Mouse (Mus musculus): ENCODE data around the gene Lrrc41.
A peak's percentile ranks its signal among the peaks of the same experiment; 100 is the strongest.

Gene Lrrc41

DNA sequence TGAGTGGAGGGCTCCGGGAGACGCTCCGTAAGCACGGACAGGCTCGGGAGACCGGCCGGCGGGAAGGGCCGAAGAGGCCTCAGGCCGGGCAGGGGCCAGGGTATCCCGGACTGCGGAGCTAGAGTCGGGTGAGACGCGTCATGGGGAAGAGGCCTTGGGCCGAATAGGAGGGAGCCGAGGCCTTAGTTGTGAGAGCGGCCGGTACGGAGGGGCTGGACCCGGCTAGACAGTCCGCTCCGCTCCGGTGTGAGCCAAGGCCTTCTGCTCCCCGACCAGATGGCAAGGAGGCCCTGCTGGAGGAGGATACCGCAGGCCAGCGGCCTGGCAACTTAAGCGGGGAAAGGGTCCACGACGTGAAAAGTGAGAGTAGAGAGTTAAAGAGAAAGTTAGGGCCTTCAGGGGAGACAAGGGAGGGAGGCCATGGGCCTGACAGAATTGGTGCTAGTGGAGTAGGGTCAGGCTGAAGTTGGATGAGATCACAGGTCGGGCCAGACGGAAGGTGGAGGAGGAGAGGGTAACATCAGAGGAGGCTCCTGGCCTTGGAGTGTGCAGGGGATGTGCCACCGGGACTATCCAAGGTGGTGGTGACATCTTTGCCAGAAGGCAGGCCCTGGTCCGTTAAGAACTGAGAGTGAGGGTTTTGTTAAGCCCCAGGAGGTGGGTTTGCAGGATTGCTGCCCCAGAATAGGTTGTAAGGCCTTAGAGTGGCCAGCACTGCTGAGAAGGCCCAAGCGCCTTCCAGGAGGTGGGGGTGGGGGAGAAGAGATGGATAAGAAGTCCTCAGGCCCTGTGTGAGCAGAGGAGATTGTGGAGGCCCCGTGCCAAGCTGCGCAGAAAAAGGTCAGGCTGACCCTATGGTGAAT is 1.5 kb downstream of the Lrrc41 start:
- peak; percentile 70 to 90 for DNase-seq (ENCODE audit: inconsistent age in 2 of 2, low spot score in 1 of 2)

DNA sequence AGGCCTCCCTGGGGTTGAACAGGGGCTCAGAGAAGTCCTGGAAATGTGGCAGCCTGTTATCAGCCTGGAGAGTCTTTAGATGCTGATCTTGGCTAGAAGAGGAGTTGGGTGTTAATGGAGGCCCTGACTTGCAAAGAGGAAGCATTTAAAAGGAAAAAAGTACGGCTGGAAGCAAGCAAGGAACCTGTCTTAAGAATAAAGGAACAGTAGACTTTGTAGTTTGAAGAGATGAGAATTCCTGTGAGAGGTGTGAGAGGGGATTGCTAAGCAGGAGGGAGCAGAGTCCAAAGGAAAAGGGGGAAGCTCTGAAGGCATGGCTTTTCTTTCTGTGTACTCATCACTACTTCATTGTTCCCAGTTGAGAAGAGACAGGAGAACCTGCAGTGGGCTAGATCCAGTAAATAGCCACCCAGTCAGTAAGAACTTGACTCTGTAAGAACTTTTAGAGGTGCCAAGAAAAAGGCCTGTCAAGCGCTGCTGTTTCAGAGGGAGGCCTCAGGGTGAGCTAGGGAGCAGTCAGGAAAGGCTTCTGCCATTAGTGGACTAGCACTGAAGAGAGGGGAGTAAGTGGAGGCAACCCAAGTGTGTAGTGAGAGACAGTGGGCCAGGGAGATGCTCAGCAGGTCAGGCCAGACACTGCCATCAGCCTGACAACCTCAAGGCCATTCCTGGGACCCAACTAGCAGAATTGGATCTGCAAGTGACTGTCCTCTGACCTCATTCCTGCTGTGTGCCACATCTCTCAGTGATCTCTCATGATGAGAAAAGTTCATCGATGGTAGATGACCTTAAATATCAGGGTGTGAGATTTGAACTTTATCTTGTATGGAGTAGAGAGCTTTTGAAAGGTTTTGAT is 2.4 kb downstream of the Lrrc41 start:
- DNase-seq (ENCODE audit: inconsistent age in 2 of 2, low spot score in 1 of 2), result peak; percentile 60 to 76

DNA sequence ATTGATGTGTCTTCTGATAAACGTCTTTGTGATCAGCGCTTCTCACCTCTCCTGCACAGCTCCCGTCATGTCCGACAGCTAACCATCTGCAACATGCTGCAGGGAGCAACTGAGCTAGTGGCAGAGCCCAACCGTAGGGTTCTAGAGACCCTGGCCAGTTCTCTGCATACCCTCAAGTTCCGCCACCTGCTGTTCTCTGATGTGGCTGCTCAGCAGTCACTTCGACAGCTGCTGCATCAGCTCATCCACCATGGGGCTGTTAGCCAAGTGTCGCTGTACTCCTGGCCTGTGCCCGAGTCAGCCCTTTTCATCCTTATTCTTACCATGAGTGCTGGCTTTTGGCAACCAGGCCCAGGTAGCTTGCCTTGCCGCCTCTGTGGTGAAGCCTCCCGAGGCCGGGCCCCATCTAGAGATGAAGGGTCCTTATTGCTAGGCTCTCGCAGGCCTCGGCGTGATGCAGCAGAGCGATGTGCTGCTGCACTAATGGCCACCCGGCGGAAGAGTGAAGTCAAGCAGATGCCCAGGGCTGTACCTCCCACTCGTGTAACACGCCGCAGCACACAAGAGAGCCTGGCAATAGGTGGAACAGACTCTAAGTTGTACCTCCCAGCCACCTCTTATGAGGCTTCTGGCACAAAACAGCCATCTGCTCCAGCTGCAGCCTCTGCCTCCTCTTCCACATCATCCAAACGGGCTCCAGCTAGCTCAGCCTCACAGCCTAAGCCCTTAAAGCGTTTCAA is 13.6 kb downstream of the Lrrc41 start:
- no peak for DNase-seq (ENCODE audit: inconsistent age in 2 of 2, low spot score in 1 of 2)

DNA sequence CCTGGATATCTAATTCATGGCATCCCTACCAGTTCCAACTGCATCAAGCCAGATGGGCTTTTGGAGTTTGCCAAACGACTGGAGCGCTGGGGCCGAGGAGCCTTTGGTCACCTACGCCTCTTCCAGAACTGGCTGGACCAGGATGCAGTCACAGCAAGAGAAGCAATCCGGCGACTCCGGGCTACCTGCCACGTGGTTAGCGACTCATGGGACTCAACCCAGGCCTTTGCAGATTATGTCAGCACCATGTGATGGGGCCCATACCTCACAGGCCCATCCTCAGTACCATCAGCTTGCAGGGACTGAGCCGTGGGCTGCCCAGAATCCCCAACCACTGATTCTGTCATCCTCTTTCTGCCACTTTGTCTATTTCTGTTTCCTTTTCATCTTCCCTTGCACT is 21.2 kb downstream of the Lrrc41 start:
- no peak for DNase-seq (ENCODE audit: inconsistent age in 2 of 2, low spot score in 1 of 2)

DNA sequence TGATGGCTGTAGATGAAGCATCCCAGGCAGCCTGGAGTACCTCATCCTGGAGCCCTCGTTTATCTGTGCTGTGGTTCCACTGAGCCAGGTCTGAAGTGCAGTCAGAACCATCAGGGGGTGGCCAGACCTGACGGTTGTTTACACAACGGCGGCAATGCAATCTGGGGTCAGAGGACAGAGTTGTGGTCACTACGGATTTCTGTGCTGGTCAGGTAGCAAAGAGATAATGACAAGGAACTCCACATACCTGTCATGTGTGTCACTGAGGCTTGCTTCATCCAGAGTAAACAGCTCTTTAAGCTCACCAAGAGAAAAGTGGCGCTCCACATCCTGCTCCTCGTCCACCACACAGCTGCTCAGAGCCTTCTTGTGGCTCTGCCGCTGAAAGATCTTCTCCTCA is 22.1 kb downstream of the Lrrc41 start:
- no peak for DNase-seq (ENCODE audit: inconsistent age in 2 of 2, low spot score in 1 of 2)

DNA sequence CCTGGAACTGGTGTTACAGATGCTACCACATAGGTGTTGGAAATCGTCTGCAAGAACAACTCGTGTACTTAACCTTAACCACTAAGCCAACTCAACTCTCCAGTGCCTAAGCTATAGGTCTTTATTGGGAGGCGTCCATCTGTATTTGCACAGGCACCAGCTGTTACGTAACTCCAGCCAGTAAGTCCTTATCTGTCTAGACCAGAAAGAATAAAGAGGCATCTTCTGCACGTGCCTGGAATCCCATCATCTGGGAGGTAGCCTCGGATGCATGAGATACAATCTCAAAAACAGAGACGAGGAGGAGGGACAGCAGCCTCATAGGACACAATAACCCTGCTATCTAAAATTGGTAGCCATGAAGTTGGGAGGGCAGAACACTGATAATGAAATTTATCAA is 25.9 kb downstream of the Lrrc41 start:
- no peak for DNase-seq (ENCODE audit: inconsistent age in 2 of 2, low spot score in 1 of 2)

DNA sequence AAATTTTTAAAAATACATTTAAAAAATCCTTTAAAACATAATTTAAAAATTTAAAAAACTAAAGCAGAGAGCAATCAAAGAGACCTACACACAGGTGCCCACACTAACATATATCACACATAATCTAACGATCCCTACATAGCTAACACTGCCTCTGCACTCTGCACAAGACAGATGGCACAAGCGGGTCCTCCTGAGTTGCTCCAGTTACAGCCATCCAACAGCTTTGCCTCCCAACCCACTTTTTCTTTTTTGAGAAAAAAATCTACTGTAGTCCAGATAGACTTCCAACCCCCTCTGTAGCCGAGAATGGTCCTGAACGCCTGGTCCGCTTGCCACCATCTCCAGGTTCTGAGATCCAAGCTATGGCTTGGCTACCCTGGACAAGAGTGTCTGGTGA is 30.2 kb downstream of the Lrrc41 start:
- DNase-seq (ENCODE audit: inconsistent age in 2 of 2, low spot score in 1 of 2), result no peak

DNA sequence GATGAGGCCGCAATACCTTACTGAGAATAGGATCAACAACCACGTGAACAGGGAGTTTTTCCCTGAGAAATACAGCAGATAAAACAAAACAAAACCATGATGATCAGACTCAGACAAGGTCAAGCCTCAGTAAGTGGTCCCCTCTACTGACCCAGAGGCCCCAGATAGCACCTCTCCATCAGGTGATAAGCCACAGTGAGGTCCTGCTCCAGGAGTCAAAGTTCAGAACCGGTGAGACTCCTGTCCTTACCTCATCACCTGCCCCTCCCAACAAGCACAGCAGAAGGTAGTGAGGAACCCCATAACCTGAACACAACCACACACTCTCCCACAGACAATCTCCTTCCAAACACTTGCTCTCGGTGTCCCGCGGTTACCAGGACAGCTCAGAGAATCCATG is 35.6 kb downstream of the Lrrc41 start:
- DNase-seq (ENCODE audit: inconsistent age in 2 of 2, low spot score in 1 of 2), result no peak

DNA sequence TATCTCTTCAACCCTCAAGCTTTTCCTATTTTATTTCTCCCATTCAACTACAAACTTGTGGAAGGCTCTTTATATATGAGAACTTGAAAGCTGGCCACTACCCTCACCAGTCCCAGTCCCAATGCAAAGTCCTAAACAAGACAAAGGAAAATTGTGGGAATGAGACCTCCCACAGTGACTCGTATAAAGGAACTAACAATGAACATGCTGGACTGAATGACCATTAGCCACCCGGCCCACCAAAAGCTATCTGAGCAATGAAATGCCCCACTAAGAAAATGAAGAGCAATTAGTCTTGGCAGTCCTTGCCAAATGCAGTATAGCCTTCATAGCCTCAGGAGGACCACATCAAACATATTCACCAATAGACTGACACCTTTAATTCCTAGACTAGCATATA is 36.4 kb downstream of the Lrrc41 start:
- DNase-seq (ENCODE audit: inconsistent age in 2 of 2, low spot score in 1 of 2), result no peak

DNA sequence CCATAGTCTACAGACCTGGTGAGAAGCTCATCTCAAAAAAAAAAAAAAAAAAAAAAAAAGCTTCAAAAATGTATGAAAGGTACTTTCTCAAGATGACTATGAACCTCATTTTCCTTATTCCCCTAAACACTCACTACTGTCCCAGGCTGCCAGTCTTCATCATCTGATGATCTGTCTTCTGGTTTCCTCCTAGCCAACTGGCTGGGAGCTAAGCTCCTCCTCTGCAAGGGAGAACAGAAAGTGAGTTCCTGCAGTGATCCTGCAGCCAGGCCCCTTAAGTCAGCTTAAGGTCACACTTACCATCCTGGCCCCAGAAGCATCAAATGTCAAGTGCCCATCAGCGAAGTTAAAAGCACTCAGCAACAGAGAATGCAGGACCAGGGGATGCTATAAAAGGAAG is 47.7 kb downstream of the Lrrc41 start:
- no peak for DNase-seq (ENCODE audit: inconsistent age in 2 of 2, low spot score in 1 of 2)

DNA sequence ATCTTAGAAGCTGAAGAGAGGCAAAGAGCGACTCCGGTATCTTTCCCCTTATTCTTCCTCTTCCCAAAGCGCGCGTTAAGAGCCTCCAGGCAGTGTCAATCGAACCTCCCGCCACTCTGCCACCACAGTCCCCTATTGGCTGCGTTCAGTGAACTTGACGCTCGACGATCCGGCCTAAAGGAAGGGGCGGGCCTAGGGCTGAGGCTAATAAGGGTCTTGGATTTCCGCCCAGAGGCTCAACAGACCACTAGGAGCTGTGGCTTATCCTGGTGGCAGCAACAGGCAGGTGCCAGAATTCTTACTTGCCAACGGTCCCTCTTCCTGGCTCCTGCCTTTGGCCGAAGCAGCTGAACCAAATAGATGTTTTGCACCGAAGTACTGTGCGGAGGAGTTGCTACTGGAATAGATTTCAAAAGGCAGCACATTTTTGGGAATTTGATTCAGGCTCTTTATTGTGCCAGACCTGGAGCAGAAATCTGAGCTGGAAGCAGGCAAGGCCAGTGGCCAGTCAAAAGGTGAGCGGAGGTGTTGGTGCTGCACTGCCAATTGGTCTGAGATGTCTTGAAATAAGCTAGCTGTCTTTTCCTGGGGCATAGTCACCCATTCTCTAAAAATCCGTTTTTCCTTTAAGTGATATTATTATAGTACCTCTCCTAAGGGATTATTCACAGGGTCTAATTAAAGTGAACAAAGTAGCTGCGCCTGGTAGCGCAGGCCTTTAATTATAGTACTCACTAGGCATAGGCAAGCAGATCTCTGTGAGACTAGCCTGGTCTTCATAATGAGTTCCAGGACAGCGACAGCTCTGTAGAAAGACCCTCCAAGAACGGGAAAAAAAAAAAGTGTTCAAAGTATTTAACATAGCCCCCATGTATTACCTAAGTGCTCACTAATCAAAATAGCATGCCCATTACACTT is 48.8 kb downstream of the Lrrc41 start, which contains the start of the genes Rad54l and Pomgnt1:
TSS of gene Rad54l (minus strand) at position 89 of the 918 bp plus-strand sequence.
TSS of gene Pomgnt1 (plus strand) at position 239 of the 918 bp plus-strand sequence.
- DNase-seq (ENCODE audit: inconsistent age in 2 of 2, low spot score in 1 of 2), result peak; percentile 84 to 92

DNA sequence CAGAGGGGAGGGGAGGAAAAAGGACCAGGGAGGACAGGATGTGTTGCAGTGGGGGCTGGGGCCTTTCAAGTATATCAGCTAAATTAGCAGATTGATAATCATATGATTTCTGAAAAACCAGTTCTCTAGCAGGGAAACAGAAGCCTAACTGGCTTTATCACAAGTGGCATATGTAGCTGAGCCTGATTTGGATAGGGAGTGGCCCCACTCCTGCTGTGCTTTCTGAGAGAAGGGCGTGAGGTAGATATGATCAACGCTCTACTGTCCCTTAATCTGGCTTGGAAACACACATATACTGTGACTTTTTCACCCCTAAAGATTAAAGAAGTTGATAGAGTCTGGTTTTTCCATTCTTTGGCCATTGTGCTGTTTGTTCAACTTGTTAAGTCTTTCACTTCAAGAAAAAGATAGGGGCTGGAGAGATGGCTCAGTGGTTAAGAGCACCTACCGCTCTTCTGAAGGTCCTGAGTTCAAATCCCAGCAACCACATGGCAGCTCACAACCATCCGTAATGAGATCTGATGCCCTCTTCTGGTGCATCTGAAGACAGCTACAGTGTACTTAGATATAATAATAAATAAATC is 50.8 kb downstream of the Lrrc41 start:
- no peak for DNase-seq (ENCODE audit: inconsistent age in 2 of 2, low spot score in 1 of 2)

DNA sequence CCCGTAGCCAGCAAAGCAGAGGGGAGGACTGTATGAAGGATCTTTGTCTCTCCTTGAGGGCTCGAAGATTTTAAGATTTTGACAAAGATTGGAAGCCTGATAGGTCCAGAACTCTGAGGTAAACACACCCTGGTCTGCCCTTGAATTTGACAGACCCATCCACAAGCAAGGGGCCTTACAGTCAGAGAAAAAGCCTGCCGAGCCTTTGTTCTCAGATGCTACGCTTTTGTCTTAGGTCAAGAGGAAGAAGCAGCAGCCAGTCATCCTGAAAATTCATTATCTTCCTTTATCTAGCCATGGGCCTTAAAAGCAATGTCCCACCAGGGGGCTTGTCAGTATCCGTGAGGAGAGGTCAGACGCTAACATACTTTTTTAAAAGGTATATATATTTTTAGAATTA is 52.9 kb downstream of the Lrrc41 start:
- DNase-seq (ENCODE audit: inconsistent age in 2 of 2, low spot score in 1 of 2), result no peak

DNA sequence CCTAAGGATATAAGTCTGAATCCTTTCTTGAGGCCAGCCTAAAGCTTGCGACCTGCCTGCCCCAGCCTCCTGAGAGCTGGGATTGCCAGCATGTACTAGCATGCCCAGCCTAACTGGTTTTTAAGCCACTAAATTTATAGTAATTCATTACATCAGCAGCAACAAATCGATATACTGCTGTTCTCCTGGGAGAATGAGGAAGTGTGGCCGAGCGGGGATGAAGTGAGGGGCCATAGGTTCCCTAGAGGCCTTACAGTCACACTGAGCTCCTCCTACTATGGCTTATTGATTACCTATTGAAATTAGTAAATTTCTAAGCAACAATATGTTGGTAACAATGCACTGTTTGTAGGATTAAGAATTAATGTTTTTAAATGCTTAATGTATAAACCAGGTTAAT is 58.1 kb downstream of the Lrrc41 start:
- no peak for DNase-seq (ENCODE audit: inconsistent age in 2 of 2, low spot score in 1 of 2)

DNA sequence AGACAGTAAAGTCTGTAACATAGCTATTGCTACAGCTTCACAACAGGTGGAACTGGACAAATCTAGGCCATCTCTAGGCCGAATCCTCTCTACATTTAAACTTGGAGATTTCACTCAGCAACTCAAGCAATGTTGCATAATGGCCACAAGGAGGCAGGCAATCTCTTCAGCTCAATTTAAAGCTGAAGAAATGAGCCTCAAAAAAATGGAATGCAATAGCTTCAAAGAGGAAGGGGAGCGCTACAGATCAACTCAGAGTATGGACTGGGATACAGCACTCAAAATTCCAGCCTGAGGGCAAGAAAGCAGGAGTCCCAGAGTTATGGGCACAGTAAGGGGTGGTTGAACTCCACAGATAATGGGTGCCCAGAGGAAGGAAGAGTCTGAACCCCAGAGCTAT is 59.9 kb downstream of the Lrrc41 start:
- peak in 1 of 2 experiments; percentile 64 for DNase-seq (ENCODE audit: inconsistent age in 2 of 2, low spot score in 1 of 2)

DNA sequence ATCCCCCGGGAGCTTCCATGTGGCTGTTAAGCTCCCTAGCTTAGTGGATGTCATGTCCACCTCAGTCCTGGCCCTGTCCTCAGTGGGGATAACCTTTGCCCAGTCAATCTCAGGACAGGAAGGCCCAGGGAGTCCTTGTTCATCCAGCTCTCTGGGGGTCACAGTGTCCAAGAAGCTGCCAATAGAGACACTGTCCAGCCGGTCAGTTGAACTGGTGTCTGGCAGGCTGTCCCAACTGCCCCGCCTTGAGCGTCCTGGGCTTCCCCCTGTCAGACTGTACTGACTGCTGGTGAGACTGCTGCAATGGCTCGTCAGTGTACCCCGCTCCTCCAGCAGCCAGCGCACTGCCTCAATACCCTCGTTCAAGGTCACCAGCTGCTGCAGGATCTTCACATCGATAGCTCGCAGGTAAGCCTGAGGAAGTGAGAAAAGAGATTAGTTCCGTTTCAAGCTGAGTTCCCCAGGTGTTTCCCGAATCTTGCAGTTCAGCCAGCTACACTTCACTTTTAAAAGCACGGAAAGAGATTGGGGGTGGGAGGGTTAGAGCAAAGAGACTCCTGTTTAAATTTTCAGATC is 62.4 kb downstream of the Lrrc41 start:
- no peak for DNase-seq (ENCODE audit: inconsistent age in 2 of 2, low spot score in 1 of 2)

DNA sequence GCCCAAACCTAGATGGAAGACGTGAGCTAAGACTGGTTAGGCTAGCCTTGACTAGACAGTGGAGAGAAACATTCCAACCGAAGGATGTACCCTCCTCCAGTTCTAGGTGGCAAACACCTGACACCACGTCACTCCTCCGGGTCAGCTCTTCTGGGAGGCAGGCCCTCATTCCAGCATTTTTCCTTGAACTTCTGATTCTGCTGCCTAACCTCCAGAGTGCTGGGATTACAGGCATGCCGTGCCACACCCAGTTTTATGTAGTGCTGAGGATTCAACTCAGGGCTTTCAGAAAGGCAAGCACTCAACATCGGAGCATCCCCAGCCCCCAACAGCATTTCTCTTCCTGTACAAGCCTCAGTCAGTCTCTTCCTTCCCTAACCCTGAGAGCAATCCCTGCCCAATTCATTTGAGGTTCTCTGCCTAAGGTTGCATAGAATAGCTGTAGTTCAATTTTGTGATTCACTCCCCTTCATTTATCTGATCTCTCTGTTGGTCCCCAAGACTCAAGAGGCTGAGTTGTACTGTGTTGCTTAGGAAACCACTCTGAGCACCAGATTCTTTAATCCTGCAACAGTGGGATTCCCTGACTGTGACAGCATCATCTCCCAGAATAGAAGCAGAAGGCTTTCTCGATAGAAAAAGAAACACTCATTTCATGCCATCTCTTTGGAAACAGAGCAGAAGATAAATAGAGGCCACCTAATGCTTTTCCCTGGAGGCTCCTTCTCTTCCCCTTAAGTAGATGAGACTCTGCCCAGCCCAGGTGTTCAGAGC is 65.9 kb downstream of the Lrrc41 start:
- DNase-seq (ENCODE audit: inconsistent age in 2 of 2, low spot score in 1 of 2), result no peak

DNA sequence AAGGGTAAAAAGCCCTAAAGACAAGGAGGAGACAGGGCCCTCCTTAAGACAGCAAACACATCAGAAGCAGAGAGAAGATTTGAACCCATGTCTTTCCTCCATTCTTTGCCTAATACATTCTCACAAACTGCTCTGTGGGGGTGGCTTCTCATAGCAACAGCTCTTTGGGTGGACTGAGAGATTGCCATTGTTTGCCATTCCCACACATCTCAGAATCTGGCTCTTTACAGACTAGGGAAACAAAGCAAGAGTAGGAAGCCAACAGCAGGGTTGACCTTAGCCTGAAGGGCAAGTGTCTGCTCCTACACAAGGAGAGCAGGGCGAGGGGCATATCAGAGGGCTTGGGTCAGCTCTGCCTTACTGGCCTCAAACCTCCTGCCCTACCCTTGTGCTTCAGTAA is 66.7 kb downstream of the Lrrc41 start:
- no peak for DNase-seq (ENCODE audit: inconsistent age in 2 of 2, low spot score in 1 of 2)

DNA sequence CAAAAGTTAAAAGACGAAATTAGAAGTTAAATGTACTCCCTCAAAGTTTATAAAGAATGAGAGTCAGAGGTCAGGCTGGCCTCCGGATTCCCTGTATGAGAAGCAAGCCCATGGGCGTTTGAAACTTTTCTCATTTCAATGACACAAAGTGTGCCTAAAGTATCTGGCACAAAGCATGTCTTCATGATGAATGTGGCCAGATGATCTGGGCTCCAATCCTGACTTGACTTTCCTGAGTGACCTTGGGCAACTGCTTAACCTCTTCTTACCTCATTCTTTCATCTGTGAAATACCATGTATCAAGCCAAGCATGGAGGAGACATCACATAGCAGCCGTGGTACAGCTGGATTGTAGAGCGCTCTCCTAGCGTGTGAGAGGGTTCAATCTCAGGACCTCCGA is 67.2 kb downstream of the Lrrc41 start:
- peak in 1 of 2 experiments; percentile 57 for DNase-seq (ENCODE audit: inconsistent age in 2 of 2, low spot score in 1 of 2)

Data from adrenal gland, adult (tissue).